Mouse (Mus musculus) v-Abl transformed pro-B cells (cell line): Measurements from ENCODE around the gene Zfp644.

Experiments
- in situ Hi-C, 2 experiments: fragments of 400-800 bp; cut with MboI; formaldehyde crosslinking; loops; one replicate each; pipeline ENCODE4 v1.15.1; 2025; ENCODE audit not compliant: unreplicated experiment in 2 of 2

The Zfp644 gene

DNA sequence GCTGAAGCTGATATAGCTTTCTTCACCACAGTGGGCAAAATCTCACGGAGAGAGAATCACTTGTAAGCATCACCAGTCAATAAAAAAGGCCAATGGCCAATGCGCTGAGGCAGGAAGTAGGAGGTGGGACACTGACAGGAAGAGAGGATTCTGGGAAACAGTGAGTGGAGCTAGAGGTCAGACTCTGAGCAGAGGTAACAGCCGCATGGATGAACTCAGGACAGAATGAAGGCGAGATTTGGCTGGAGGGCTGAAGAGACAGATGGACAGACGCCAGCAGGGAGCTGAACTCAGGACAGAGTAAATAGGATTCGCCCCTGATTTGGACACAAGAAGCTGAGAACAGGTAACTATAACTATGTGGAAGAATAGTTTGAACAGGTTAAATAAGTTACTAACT, 92.0 kb downstream of the Zfp644 start:
- in situ Hi-C loops = no loop called here

- in situ Hi-C loops = no loop called here
These were observed 92.7 kb downstream of the Zfp644 start for GRCm38 (mm10) chr5:106604381-106604780.

DNA sequence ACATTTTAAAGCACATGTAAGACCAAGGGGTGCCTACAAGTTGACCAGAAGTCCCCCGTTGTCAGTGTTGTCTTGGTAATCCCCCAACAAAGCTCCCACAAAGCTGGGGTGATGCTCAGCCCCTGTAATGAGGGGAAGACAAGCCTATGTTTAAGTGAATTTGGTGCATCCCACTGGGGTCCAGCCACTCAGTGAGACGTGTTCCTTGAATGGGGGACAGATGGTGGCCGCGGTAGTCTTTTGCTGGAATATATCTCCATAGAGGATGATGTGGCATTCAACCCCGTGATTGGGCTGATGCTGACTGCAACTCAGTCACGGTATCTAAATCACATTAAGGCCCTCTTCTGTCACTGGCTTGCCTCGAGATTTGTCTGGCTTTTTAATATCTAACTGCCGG, 97.6 kb downstream of the Zfp644 start:
- in situ Hi-C loops = no loop called here

DNA sequence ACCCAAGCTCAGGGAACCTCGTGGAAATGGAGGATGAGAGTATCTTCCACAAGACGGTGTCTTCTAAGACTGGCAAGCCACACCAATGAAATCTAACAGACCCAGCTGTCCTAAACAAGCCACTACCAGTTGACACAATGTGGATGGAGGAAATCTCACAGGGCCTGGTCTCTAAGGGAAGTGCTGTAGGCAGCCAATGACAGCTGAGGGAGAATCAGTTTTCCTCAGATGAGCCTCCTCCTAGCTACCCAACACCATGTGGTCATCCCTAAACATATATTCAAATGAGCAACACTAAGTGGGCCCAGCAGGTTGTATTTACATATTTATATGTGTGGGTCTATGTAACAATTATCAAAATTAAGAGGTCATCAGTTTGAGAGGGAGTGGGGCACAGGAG, 99.6 kb downstream of the Zfp644 start:
- in situ Hi-C loops = no loop called here

GRCm38 (mm10) chr5:106594388-106594787, 102.7 kb downstream of the Zfp644 start:
- in situ Hi-C loops = no loop called here

GRCm38 (mm10) chr5:106590686-106591085, 106.4 kb downstream of the Zfp644 start:
- in situ Hi-C loops = no loop called here

DNA sequence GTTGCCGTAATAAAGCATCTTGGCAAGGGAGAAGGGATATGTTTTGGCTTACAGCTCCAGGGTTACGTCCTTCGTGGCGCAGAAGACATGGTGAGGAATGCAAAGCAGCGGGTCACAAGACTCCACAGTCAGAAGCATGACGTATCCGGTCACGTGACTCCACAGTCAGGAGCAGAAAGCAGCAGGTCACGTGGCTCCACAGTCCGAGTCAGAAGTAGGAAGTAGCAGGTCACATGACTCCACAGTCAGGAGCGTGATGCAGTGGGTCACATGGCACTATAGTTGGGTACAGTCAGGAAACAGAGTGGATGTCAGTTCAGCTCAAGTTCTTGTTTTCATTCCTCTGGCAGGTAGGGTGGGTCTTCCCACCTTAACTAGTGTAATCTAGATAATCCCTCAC, 107.4 kb downstream of the Zfp644 start:
- in situ Hi-C loops = no loop called here

GRCm38 (mm10) chr5:106589006-106589405, 108.1 kb downstream of the Zfp644 start:
- in situ Hi-C loops = no loop called here

DNA sequence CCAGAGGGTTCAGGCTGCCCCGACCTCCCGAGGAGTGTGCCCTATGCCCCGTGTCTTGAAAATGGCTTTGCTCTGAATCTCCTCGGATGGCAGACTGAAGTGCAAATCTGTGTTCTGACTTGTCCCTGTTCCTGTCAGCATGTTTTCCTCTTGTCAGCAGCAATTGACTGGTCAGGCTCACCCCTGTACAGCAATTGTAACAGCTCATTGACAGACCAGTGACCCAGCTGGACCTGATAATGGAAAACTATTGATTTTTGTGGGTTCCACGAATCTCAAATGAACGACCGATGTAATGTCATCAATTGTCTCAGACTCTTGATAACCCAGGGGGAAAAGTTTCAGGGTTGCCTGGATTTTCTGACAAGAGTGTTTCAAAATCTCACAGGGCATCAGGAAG, 116.1 kb downstream of the Zfp644 start:
- in situ Hi-C loops = no loop called here

GRCm38 (mm10) chr5:106577237-106577888, 119.7 kb downstream of the Zfp644 start:
- in situ Hi-C loops = no loop called here

DNA sequence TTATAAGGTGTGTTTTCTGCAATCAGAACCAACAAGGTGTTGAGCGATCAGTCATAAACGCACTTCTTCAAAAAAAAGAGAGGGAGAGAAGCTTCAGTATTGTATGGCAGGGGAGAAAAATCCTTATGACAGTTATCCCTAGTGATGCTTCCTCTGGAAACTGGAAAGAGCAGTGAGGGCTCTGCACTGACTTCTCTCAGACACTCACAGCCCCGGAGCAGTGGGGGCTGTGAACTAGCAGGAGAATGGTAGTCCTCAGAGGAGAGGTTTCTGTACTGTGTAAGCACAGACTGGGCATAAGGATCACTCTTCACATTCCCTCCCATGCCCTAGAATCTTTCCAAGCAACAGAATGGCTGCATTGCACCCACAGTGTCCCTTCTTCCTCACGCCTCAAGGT, 122.0 kb downstream of the Zfp644 start:
- in situ Hi-C loops = no loop called here

DNA sequence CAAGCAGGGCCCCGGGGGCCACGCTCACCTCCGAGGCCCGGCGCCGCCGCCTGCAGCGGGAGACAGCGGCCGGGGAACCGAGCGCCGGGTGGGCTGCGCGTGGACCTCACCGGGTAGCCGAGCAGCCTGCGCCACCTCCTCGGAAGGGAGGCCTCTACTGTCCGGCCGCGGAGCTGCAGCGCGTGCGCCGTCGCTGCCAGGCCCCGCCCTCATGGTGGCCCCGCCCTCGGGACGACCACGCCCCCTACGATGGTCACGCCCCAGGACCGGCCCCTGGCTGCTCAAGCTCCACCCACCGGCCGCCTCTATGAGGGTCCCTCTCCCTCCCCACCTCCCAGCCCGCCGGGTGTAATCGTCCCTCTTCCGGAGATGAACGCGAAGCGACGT, 122.5 kb downstream of the Zfp644 start:
- in situ Hi-C loops = no loop called here

GRCm38 (mm10) chr5:106573742-106574559, 123.1 kb downstream of the Zfp644 start:
- in situ Hi-C loops = no loop called here
